Mouse (Mus musculus): ENCODE results near the gene Stard8. TPM values are rescaled to one million over a fixed set of nuclear protein-coding genes. Genes with fewer than 3 reads are reported as not detected.

Stard8 gene
- polyA plus RNA-seq, 1 experiment from 2014 or later: 8.7 TPM

DNA sequence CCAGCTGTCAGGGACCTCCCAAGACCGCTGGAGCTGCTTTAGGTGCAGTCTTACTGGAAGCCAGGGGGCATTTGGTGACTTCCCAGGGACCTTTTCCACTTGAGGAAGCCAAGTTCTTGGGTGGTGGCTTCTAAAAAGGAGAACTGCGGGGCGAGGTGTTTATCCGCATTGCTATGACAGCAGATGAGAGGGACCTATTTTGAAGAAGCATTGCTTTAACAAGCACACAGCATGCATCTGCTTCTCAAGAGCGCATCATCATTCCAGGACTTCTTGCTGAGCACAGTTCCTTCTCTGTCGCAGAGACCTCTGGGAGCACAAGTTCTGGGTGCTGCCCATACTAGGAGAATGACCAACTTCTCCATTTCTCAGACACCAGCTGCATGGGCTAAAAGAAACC lies 14.8 kb downstream of the Stard8 start:
- H3K27ac ChIP-seq: no peak overlapping the region
- no peaks in the 10 kb centered on the region for H3K36me3 ChIP-seq
- peaks cover 99% of the 10 kb centered on the region for H3K27me3 ChIP-seq (ENCODE audit: low read depth, poor library complexity, severe bottlenecking)
- no peak overlapping the region for H3K4me3 ChIP-seq
- H3K4me1 ChIP-seq: peaks cover 8% of the 10 kb centered on the region; the same call in 1 of the 2 replicates
- 88% methylated on average over 6 of the region's 6 CpGs for WGBS
- DNase-seq (ENCODE audit: low spot score): no peak
- no peaks in the 10 kb centered on the region for H3K9me3 ChIP-seq (replicated peaks)

GRCm38 (mm10) chrX:99019303-99019702 lies 16.3 kb downstream of the Stard8 start:
- Histone ChIP-seq H3K36me3 (no peaks in the 10 kb centered on the region), H3K4me1 (peaks cover 12% of the 10 kb centered on the region), H3K4me3 (no peak overlapping the region), H3K9me3 (replicated peaks) (no peaks in the 10 kb centered on the region), H3K27me3 (ENCODE audit: low read depth, poor library complexity, severe bottlenecking) (peaks cover 99% of the 10 kb centered on the region), H3K27ac (peak overlapping the region; percentile 46; the same call in 1 of the 2 replicates)
- WGBS: 80% methylated on average over 4 of the region's 4 CpGs
- DNase-seq (ENCODE audit: low spot score): no peak

GRCm38 (mm10) chrX:99020215-99020614 lies 17.2 kb downstream of the Stard8 start:
- Histone ChIP-seq H3K9me3 (replicated peaks) (no peaks in the 10 kb centered on the region), H3K36me3 (no peaks in the 10 kb centered on the region), H3K4me1 (peaks cover 12% of the 10 kb centered on the region), H3K4me3 (no peak overlapping the region), H3K27me3 (ENCODE audit: low read depth, poor library complexity, severe bottlenecking) (peaks cover 99% of the 10 kb centered on the region), H3K27ac (no peak overlapping the region; the same call in 1 of the 2 replicates)
- no peak for DNase-seq (ENCODE audit: low spot score)
- WGBS: 40% methylated on average over 4 of the region's 4 CpGs

- WGBS: 76% methylated on average over 2 of the region's 2 CpGs
- Histone ChIP-seq H3K27me3 (ENCODE audit: low read depth, poor library complexity, severe bottlenecking) (peaks cover 100% of the 10 kb centered on the region), H3K9me3 (replicated peaks) (no peaks in the 10 kb centered on the region), H3K27ac (no peak overlapping the region), H3K4me1 (peaks cover 12% of the 10 kb centered on the region), H3K36me3 (no peaks in the 10 kb centered on the region), H3K4me3 (no peak overlapping the region)
- no peak for DNase-seq (ENCODE audit: low spot score)
These were observed 18.5 kb downstream of the Stard8 start for GRCm38 (mm10) chrX:99021593-99021992.

- Histone ChIP-seq H3K27ac (no peak overlapping the region), H3K36me3 (no peaks in the 10 kb centered on the region), H3K27me3 (ENCODE audit: low read depth, poor library complexity, severe bottlenecking) (peaks cover 100% of the 10 kb centered on the region), H3K9me3 (replicated peaks) (no peaks in the 10 kb centered on the region), H3K4me3 (no peak overlapping the region), H3K4me1 (peaks cover 23% of the 10 kb centered on the region)
- no peak for DNase-seq (ENCODE audit: low spot score)
- WGBS: 100% methylated on average over 1 of the region's 1 CpGs
These were observed 20.9 kb downstream of the Stard8 start for GRCm38 (mm10) chrX:99023951-99024350.

DNA sequence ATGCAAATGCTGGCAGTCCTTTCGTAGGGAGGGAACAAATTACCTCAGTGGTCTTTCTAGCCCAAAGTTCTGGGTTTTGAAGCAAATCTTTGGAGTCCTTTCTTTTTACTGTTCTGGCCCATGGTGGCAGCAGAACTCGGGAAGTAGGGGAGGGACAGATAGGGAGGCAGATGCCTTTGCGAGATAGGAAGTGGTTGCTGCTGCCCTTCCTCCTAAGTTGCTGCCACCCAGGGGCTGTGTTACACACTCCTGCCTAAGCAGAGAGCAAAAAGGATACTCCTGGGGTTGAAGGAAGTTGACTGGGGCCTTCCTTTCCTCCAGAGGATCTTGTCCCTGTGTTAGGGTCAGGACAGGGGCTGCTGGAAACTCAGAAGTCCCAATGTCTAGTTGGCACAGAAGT lies 32.4 kb downstream of the Stard8 start:
- DNase-seq (ENCODE audit: low spot score): no peak
- Histone ChIP-seq H3K9me3 (replicated peaks) (no peaks in the 10 kb centered on the region), H3K27ac (no peak overlapping the region), H3K4me1 (no peaks in the 10 kb centered on the region; the same call in 1 of the 2 replicates), H3K27me3 (ENCODE audit: low read depth, poor library complexity, severe bottlenecking) (peaks cover 98% of the 10 kb centered on the region), H3K4me3 (no peak overlapping the region), H3K36me3 (no peaks in the 10 kb centered on the region)
- WGBS: 64% methylated on average over 3 of the region's 3 CpGs

GRCm38 (mm10) chrX:99042451-99042951 lies 39.5 kb downstream of the Stard8 start:
- Histone ChIP-seq H3K9me3 (replicated peaks) (no peaks in the 10 kb centered on the region), H3K4me1 (peaks cover 14% of the 10 kb centered on the region), H3K4me3 (peak overlapping the region; percentile 57), H3K27me3 (ENCODE audit: low read depth, poor library complexity, severe bottlenecking) (peaks cover 100% of the 10 kb centered on the region), H3K27ac (peak overlapping the region; percentile 50; the same call in 1 of the 2 replicates), H3K36me3 (no peaks in the 10 kb centered on the region)
- 14% methylated on average over 28 of the region's 31 CpGs for WGBS
- peak; percentile 79 for DNase-seq (ENCODE audit: low spot score)

DNA sequence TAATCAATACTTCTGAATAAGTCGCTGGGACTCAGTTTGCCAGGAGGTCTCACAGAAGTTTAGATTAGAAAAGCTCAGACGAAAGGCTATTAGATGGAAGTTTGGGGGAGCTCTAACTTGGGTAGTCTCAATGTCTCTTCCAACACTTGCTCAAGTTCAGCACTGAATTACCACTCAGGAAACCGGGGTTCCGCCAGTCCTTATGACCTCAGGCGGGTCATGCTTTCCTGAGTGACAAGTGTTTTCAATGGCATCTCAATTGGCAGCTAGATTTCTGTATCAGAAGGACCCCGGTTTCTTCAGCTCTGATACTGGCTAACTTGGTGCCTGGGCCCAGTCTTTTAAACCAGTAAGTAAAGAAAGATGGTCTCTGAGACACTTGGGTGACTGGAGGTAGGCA lies 40.2 kb downstream of the Stard8 start:
- no peak for DNase-seq (ENCODE audit: low spot score)
- Histone ChIP-seq H3K36me3 (no peaks in the 10 kb centered on the region), H3K9me3 (replicated peaks) (no peaks in the 10 kb centered on the region), H3K4me3 (peak overlapping the region; percentile 57), H3K27ac (0 out of 2 replicates have a peak overlapping the region, but pooled peaks have one; percentile 56), H3K4me1 (peaks cover 14% of the 10 kb centered on the region), H3K27me3 (ENCODE audit: low read depth, poor library complexity, severe bottlenecking) (peaks cover 100% of the 10 kb centered on the region)
- 39% methylated on average over 6 of the region's 6 CpGs for WGBS

GRCm38 (mm10) chrX:99043739-99044138 lies 40.7 kb downstream of the Stard8 start:
- no peak for DNase-seq (ENCODE audit: low spot score)
- Histone ChIP-seq H3K27me3 (ENCODE audit: low read depth, poor library complexity, severe bottlenecking) (peaks cover 100% of the 10 kb centered on the region), H3K9me3 (replicated peaks) (no peaks in the 10 kb centered on the region), H3K36me3 (no peaks in the 10 kb centered on the region), H3K4me1 (peaks cover 14% of the 10 kb centered on the region), H3K27ac (no peak overlapping the region), H3K4me3 (peak overlapping the region; percentile 57; the same call in 1 of the 2 replicates)
- 62% methylated on average over 5 of the region's 5 CpGs for WGBS

DNA sequence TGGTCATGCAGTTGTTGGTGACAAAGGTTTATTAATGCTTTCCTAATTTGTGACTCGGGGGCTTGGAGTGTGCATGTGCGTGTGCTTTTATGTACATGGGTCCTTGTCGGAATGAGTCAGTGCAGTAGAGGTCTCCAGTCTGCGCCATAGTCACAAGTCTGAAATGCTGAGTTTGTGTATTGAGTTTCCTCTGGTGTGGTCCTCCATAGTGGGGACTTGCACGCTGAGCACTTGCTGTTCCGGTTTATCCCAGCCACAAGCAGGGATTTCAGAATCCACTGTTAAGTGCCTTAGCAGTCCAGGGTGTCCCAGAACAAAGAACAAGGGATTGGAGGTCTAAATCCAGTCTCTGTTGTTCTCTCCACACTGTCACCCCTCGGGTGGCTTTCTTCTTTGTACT lies 42.3 kb downstream of the Stard8 start:
- Histone ChIP-seq H3K4me3 (no peak overlapping the region), H3K27ac (no peak overlapping the region), H3K4me1 (peaks cover 14% of the 10 kb centered on the region), H3K9me3 (replicated peaks) (no peaks in the 10 kb centered on the region), H3K36me3 (no peaks in the 10 kb centered on the region), H3K27me3 (ENCODE audit: low read depth, poor library complexity, severe bottlenecking) (peaks cover 100% of the 10 kb centered on the region)
- no peak for DNase-seq (ENCODE audit: low spot score)
- WGBS: 66% methylated on average over 7 of the region's 7 CpGs

GRCm38 (mm10) chrX:99046360-99047055 lies 43.5 kb downstream of the Stard8 start:
- DNase-seq (ENCODE audit: low spot score): no peak
- Histone ChIP-seq H3K4me1 (peaks cover 14% of the 10 kb centered on the region), H3K4me3 (no peak overlapping the region), H3K36me3 (no peaks in the 10 kb centered on the region), H3K27me3 (ENCODE audit: low read depth, poor library complexity, severe bottlenecking) (peaks cover 100% of the 10 kb centered on the region), H3K27ac (no peak overlapping the region), H3K9me3 (replicated peaks) (no peaks in the 10 kb centered on the region)
- WGBS: 53% methylated on average over 5 of the region's 5 CpGs

DNA sequence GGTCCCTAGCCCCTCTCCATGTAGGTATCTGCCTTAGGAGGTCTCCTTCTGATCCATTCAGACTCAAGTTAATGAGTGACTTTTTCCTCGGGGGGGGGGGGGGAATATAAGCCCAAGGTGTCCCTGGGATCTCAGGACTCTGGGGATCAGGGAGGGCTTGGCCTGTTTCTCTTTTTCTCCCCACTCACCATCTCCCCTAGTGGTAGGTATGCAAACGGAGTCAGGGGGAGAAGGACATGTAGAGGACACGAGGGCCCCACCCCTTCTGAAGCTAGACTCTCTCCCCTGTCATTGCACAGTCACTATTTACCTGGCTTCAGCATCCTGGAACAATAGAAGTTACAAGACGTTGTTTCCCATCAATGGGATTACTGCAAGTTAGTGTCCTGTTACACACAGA lies 45.1 kb downstream of the Stard8 start:
- no peaks in the 10 kb centered on the region for H3K36me3 ChIP-seq
- WGBS: 46% methylated on average over 4 of the region's 4 CpGs
- no peak for DNase-seq (ENCODE audit: low spot score)
- no peak overlapping the region for H3K4me3 ChIP-seq
- peaks cover 100% of the 10 kb centered on the region for H3K27me3 ChIP-seq (ENCODE audit: low read depth, poor library complexity, severe bottlenecking)
- H3K27ac ChIP-seq: no peak overlapping the region
- H3K4me1 ChIP-seq: peaks cover 9% of the 10 kb centered on the region
- no peaks in the 10 kb centered on the region for H3K9me3 ChIP-seq (replicated peaks)

DNA sequence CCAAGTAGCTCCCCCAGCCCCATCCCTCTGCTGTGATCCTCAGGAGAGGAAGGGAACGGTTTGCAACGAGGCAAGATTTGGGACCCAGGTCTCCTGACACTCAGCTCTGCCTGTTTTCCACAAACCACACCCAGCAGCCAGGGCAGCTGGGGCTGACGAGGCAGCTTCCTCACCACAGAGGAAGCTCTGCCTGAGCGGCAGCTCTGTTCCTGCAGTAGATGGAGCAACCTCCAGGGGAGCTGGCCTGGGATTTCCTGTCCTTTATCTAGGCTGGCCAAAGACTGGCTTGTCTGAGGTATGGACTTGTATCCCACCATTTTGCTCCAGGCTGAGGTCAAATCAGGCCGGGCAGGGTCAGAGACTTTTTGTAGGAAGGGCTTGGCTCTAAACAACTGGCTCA lies 46.2 kb downstream of the Stard8 start:
- no peak overlapping the region for H3K27ac ChIP-seq

More for the DNA sequence above, 46.2 kb downstream of the Stard8 start:
- Histone ChIP-seq H3K36me3 (no peaks in the 10 kb centered on the region), H3K4me1 (peaks cover 9% of the 10 kb centered on the region), H3K4me3 (no peak overlapping the region), H3K9me3 (replicated peaks) (no peaks in the 10 kb centered on the region), H3K27me3 (ENCODE audit: low read depth, poor library complexity, severe bottlenecking) (peaks cover 100% of the 10 kb centered on the region)
- WGBS: 54% methylated on average over 5 of the region's 5 CpGs
- no peak for DNase-seq (ENCODE audit: low spot score)

Measured in limb, embryonic 10.5 days (tissue).